Mouse (Mus musculus) kidney, postnatal 25 days (tissue): ENCODE measurements around the gene Homer3.

ENCODE experiments used
- DNase-seq, 2 experiments: peaks; one replicate each; pipeline ENCODE4 v3.0.0; 2021; ENCODE audit warnings: mixed read lengths in 2 of 2

Gene Homer3

DNA sequence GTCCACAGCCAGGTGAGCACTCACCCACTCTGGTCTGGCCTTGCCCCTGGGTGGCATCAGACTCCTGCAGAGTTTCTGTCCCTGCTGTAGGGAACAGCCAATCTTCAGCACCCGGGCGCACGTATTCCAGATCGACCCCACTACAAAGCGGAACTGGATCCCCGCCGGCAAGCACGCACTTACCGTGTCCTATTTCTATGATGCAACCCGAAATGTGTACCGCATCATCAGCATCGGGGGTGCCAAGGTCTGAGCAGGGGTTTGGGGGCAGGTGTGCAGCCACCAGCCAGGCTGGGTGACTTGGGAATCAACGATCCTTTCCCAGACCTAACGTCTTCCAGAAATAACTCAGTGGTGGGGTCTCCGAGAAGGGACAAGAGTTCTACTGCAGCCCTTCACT lies 2.7 kb downstream of the Homer3 start:
- no peak for DNase-seq

DNA sequence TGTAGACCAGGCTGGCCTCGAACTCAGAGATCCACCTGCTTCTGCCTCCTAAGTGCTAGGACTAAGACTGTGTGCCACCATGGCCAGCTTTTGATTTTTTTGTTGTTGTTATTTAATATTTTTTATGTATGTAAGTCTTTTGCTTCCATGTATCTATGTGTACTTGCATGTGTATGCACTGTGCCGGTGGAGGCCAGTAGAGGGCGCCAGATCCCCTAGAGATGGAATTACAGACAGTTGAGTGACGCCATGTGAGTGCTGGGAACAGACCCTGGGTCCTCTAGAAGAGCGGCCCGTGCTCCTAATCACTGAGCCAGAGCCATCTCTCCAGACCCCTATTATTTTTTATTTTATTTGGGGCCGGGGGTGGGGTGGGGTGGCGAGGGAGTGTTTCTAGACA lies 4.1 kb downstream of the Homer3 start:
- no peak for DNase-seq

GRCm38 (mm10) chr8:70293988-70294405 lies 11.4 kb downstream of the Homer3 start:
- no peak for DNase-seq

DNA sequence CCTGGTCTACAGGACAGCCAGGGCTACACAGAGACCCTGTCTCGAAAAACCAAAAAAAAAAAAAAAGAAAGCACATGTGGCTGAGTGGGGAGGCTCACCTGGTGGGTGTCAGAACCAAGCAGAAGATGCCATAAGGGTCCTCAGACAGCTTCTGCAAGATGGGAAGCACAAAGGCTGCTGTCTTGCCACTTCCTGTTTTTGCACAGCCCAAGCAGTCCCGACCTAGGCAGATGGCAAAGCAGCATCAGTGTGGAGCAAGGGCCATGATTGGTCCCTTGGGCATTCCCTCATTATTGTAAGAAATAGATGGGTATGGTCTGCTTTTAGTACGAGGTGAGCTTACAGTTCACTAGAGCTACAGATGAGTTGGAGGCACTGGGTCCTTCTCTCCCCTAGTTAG lies 18.3 kb downstream of the Homer3 start:
- no peak for DNase-seq

DNA sequence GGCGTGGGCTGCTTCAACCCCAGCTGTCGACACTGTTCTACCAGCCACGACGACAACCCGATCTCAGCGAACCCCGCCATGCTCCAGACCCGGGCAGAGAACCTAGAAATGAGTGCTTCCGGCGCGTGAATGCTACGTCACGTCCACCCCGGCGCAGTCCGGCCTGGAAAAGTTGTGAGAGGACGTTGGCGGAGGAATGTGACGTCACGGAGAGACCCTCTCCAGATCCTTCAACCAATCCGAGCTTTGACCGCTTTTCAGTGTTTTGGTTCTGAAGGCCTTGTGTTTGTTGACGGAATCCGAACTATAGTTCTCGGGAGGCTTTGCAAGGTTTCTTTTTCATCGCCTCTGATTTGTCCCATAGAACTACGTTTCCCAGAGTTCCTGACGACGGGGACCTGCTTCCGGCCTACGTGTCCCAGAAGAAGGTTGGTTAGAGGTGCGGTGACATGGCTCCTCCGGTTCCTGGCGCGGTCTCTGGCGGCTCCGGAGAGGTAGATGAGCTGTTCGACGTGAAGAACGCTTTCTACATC lies 19.8 kb downstream of the Homer3 start, which contains the start of the genes Ddx49 and Cope:
Ddx49 (minus strand) TSS at position 132 of the 533 bp plus-strand sequence.
Cope (plus strand) TSS at position 161 of the 533 bp plus-strand sequence.
- DNase-seq: peak; percentile 96

- no peak for DNase-seq
These were observed 20.3 kb downstream of the Homer3 start for GRCm38 (mm10) chr8:70302901-70303300.

- DNase-seq: peak in 1 of 2 experiments; percentile 30
These were observed 26.7 kb downstream of the Homer3 start for GRCm38 (mm10) chr8:70309311-70309710.

- no peak for DNase-seq
These were observed 30.8 kb downstream of the Homer3 start for GRCm38 (mm10) chr8:70313399-70313798.

DNA sequence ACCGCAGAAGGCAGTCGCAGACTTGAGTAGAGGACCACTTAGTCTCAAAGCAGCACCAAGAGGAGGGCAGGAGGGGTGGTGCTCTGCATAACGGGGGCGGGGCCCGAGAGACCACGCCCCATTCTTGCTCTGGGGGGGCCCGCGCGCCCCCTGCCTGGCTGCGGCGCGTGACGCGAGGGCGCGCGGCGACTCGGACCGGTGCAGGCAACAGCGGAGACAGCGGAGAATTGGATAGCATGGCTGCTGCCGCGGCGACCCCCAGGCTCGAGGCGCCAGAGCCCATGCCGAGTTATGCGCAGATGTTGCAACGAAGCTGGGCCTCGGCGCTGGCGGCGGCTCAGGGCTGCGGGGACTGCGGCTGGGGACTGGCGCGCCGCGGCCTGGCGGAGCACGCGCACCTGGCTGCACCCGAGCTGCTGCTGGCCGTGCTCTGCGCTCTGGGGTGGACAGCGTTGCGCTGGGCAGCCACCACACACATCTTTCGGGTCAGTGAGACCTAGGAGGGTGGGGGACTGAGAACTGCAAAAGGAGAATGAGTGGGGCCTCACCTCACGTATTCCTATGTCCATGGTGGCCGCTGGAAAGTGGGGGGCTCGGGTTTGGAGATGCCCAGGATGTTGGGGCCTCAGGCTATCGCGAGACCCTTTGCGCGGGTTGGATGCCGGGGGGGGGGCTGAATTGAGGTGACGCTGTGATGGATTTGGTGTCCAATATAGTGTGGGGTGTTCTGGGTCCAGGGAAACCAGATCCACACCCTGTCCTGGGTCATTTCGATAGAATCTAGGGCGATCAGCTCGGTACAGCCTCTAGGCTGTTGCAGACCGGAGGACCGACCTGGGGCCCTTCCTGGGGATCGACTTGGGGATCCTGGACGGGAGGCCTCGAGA lies 33.2 kb downstream of the Homer3 start, which contains the start of gene Cers1:
Cers1 (plus strand) TSS at position 152 of the 887 bp plus-strand sequence.
- peak; percentile 51 to 52 for DNase-seq

- DNase-seq: no peak
These were observed 34.2 kb downstream of the Homer3 start for GRCm38 (mm10) chr8:70316511-70317504.

DNA sequence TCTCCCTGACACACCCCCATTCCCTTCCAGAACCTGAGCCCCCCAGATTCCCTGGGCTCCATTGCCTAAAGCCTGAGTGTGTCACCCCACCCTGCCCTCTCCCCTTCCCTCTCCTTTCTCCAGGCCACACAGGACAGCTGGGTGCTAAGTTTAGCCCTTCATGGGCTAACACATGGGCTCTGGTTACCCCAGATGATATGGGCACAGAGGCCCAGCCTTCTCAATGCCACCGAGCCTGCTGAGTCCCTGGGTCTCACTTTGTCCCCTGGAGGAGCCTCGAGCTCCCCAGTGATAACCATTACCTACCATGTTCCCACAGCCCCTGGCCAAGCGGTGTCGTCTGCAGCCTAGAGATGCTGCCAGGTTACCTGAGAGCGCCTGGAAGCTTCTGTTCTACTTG lies 35.2 kb downstream of the Homer3 start:
- DNase-seq: no peak

GRCm38 (mm10) chr8:70323716-70324115 lies 41.1 kb downstream of the Homer3 start:
- DNase-seq: no peak

GRCm38 (mm10) chr8:70327512-70327911 lies 44.9 kb downstream of the Homer3 start:
- DNase-seq: no peak

DNA sequence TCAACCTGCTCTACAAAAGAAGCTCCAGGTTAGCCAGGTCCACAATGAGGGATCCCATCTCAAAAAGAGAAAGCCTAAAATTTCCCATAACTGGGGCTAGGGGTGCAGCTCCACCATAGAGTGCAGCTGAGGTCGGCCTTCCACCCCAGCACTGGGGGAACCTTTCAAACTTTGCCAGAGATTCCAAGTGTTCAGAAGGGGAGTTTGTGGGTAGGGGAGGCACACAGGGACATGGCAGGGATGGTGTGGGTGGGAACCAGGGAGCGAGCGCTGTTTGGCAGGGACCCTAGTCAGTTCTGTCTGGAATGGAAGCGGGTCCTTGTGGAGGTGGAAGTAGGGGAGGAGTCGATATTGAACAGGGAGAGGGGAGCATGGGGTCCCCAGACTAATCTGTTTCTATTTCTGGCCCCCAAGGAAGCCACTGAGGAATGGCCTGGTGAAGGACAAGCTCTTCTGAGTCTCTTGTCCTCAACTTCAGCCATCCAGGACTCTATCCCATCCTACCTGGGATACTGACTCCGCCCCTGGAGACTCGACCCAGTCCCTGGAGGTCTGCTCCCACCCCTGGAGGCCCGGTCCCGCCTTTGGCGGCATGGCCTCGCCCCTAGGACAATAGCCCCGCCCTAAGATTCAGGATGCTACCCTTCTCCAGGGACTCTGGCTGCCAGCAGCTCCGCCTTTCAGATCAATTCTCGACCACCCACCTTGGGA lies 46.7 kb downstream of the Homer3 start, which contains the start of gene Gdf1:
Gdf1 (plus strand) TSS at position 694 of the 711 bp plus-strand sequence.
- no peak for DNase-seq

DNA sequence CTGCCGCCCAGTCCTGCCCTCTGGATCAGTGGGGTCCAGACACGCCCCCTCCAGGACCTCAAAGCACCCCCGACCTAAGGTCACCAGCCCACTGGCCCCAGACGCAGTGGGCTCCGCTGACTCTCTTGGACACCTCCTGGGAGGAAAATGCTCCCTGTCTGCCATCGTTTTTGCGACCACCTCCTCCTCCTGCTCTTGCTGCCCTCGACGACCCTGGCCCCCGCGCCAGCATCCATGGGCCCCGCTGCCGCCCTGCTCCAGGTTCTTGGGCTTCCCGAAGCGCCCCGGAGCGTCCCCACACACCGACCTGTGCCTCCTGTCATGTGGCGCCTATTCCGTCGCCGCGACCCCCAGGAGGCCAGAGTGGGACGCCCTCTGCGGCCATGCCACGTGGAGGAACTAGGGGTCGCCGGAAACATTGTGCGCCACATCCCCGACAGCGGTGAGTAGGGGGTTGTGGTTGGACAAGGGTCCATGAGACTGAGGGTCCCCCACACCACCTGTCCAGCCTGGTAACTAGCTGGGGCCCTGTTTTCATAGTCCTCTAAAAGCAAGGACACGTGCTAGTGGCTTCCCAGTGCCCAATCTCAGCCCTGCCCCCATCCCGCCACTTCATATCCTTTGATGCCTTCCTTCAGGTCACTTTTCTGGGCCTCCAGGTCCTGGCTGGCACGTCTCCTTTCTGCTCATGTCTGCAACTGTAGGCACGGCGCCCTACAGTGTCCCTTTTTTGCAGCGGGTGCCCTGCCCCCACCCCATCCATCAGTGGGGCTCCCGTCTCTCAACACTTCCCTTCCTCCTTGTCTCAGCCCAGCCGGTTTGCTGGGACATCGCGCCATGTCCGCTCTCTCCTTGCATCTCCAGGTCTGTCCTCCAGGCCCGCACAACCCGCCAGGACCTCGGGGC lies 47.5 kb downstream of the Homer3 start:
- DNase-seq: no peak

DNA sequence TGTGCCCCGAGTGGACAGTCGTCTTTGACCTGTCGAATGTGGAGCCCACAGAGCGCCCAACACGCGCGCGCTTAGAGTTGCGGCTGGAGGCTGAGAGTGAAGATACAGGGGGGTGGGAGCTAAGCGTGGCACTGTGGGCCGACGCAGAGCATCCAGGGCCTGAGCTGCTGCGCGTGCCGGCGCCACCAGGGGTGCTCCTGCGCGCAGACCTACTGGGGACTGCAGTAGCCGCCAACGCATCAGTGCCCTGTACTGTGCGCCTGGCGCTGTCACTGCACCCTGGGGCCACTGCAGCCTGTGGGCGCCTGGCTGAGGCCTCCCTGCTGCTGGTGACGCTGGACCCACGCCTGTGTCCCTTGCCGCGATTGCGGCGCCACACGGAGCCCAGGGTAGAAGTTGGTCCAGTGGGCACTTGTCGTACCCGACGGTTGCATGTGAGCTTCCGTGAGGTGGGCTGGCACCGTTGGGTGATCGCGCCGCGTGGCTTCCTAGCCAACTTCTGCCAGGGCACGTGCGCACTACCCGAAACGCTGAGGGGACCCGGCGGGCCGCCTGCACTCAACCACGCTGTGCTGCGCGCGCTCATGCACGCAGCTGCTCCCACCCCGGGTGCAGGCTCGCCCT lies 48.2 kb downstream of the Homer3 start:
- no peak for DNase-seq

DNA sequence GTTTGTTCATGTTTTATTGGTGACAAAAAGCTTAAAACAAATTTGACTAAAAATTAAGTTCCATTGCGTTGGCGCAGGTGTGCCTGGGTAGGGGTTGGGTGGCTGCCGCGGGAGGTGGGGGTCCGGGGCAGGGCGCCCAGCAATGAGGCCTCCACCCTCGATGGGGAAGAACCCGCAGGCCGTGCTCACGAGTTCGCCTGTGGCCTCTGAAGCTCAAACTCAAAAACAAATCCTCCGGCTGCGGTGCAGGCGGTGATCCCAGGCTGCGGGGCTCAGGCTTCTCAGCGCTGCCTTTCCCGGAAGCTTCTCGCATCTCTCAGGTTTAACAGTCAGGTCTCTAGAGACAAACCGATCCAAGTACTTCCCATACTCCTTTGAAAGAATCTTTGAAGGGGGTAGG lies 48.9 kb downstream of the Homer3 start:
- DNase-seq: no peak

- DNase-seq: peak; percentile 47 to 62
These were observed 49.6 kb downstream of the Homer3 start for GRCm38 (mm10) chr8:70332070-70332877.

- no peak for DNase-seq
These were observed 50.2 kb downstream of the Homer3 start for GRCm38 (mm10) chr8:70332878-70333202.

DNA sequence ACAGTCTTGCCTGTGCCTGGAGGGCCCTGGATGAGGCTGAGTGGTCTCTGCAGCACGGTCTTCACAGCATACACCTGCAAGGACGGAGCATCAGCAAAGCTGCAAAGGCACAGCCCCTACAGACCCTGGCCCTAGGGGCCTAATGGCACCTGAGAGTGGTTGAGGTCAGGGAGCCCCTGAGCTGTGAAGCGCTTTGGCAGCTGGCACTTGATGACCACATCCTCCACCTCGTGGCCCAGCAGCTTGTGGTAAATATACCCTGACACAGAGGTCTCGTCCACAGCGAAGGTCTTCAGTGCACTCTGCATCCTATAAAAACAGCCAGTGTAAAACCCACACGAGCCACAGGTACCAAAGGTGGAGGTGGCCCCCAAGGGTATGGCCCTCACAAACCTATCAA lies 56.3 kb downstream of the Homer3 start:
- no peak for DNase-seq
